Mouse (Mus musculus) kidney, adult 2 months (tissue): Measurements from ENCODE around the gene Fyn. TPM values are rescaled to one million over a fixed set of nuclear protein-coding genes. Genes with fewer than 3 reads are reported as not detected.

Experiments used
- DNase-seq: peaks from one replicate; pipeline ENCODE4 v3.0.0; 2021
- H3K27ac ChIP-seq: fragments of 200-500 bp; 2 replicates; pipeline ENCODE4 v1.5.1; 2012; ENCODE audit warnings: low read depth, low read length, control low read depth, inconsistent platforms; ENCODE audit not compliant: insufficient read depth
- H3K27me3 ChIP-seq: fragments of 200-500 bp; replicated peaks from 2 replicates; pipeline ENCODE4 v1.6.1; 2012; ENCODE audit warnings: mild to moderate bottlenecking, moderate library complexity, low read length, inconsistent platforms; ENCODE audit not compliant: control insufficient read depth, insufficient read depth
- H3K36me3 ChIP-seq: fragments of 200-500 bp; 2 replicates; pipeline ENCODE4 v1.6.1; 2012; ENCODE audit warnings: mild to moderate bottlenecking, moderate library complexity, low read length, inconsistent platforms; ENCODE audit not compliant: control insufficient read depth, insufficient read depth
- H3K4me1 ChIP-seq: fragments of 200-500 bp; 2 replicates; pipeline ENCODE4 v1.6.1; 2011; ENCODE audit warnings: low read length; ENCODE audit not compliant: control insufficient read depth, insufficient read depth
- H3K4me3 ChIP-seq: fragments of 200-500 bp; 2 replicates; pipeline ENCODE4 v1.5.1; 2011; ENCODE audit warnings: mild to moderate bottlenecking, low read depth, low read length, control low read depth; ENCODE audit not compliant: insufficient read depth
- CTCF ChIP-seq: fragments of 200-500 bp; conservative IDR thresholded peaks from 2 replicates; pipeline ENCODE4 v1.5.1; 2011; ENCODE audit warnings: low read depth, mild to moderate bottlenecking, control low read depth, low read length, moderate library complexity, mixed read lengths; ENCODE audit not compliant: insufficient read depth, insufficient read length
- POLR2A ChIP-seq: fragments of 200-500 bp; IDR thresholded peaks from one replicate; pipeline ENCODE4 v1.6.1; 2011; ENCODE audit warnings: low read depth, low read length, control low read depth
- WGBS: fragments of 180-500 bp; shearing (Covaris S2); methylation state at CpG from one replicate; pipeline ENCODE4 v1.1.7; 2018; 5-methylcytosine and 5-hydroxymethylcytosine counted together
- polyA plus RNA-seq: library from polyadenylated mRNA; depleted of rRNA; stranded (reverse); fragments of >200 nt; gene quantifications from 2 replicates; pipeline ENCODE4 v1.2.3, GENCODE M21; 2012

Fyn gene
- polyA plus RNA-seq, 1 experiment, result 12.9 TPM

DNA sequence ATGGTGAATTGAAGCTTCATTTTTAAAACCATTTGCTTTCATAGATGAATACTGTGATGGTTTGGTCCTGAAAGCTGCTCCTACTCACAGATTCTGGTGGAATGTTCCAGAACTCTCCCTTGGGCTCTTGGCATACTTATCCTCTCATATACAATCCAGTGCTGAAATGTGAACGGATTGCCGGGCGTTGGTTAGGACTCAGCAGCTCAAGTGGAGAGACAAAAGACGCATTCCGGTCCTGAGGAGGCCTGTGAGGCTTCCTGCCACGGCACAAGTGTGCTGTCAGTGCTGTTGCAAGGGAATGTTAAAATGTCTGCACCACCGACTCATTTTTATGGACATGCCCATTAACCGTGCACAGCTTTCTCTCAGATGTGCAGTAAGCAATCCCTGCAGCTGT, 155.7 kb downstream of the Fyn start:
- Histone ChIP-seq H3K36me3 (no peaks in the 10 kb centered on the region), H3K27me3 (no peaks in the 10 kb centered on the region), H3K4me3 (no peak overlapping the region), H3K27ac (no peak overlapping the region), H3K4me1 (no peaks in the 10 kb centered on the region; the same call in 1 of the 2 replicates)
- no peak for DNase-seq
- WGBS, result 73% methylated on average over 8 of the region's 8 CpGs
- no peak for TF ChIP-seq POLR2A
- TF ChIP-seq CTCF, result no peak

DNA sequence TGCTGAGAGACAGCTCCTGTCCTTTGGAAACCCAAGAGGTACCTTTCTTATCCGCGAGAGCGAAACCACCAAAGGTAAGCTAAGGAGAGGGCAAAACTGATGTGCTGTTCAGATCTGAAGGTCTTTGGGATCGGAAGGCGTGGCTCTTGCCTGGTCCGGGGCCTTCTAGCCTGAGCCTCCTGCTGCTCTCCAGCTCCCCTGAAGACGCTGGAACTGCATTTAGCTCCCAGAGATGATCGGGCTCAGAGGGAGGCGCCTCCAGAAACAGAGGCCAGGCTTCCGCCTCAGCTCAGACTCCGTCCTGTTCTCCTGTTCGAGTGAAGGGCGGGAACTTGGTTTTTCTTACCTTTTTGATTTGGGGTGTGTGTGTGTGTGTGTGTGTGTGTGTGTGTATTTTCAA, 156.8 kb downstream of the Fyn start:
- Histone ChIP-seq H3K27ac (no peak overlapping the region), H3K4me1 (no peaks in the 10 kb centered on the region), H3K4me3 (no peak overlapping the region), H3K27me3 (no peaks in the 10 kb centered on the region), H3K36me3 (no peaks in the 10 kb centered on the region)
- no peak for DNase-seq
- 93% methylated on average over 13 of the region's 13 CpGs for WGBS
- no peak for TF ChIP-seq POLR2A
- TF ChIP-seq CTCF, result no peak

DNA sequence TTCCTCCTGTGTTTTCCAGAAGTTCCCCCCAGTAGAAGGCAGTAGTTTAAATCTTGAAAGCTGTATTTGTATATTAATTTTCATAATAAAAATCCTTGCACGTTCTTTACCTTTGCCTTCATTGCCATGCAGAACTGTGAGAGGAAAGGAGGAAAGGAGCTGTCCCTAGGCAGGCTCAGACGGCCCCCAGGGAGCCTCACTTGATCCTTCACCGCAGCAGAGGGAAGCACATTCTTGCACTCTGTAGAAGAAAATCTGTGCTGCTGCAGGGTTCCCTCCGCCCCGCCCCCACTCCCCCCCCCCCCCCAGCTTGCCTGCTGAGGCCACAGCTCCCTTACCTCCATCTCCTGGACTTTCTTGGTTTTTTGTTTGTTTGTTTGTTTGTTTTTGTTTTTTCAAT, 158.5 kb downstream of the Fyn start:
- WGBS, result 64% methylated on average over 4 of the region's 5 CpGs
- no peaks in the 10 kb centered on the region for H3K36me3 ChIP-seq

DNA sequence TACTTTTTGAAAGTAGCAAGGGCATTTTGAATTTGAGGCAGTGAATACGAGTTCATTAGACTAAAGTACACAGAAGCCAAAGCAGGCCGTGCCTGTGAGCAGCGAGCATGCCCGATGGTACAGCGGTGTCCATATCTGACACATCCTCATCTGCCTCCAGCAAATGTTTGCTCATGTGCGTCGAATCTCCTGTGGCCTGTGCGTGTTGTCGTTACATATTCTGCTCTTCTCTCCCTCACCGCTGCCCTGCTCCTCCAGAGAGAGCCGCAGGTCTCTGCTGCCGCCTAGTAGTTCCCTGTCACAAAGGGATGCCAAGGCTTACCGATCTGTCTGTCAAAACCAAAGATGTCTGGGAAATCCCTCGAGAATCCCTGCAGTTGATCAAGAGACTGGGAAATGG, 160.5 kb downstream of the Fyn start:
- TF ChIP-seq POLR2A (no peak), CTCF (no peak)
- Histone ChIP-seq H3K27ac (no peak overlapping the region), H3K4me1 (peaks cover 10% of the 10 kb centered on the region; the same call in 1 of the 2 replicates), H3K36me3 (no peaks in the 10 kb centered on the region), H3K4me3 (no peak overlapping the region), H3K27me3 (no peaks in the 10 kb centered on the region)
- DNase-seq, result no peak
- 73% methylated on average over 14 of the region's 14 CpGs for WGBS

More for the DNA sequence above, 158.5 kb downstream of the Fyn start:
- H3K4me1 ChIP-seq, result no peaks in the 10 kb centered on the region
- TF ChIP-seq POLR2A (no peak), CTCF (no peak)
- DNase-seq, result no peak
- H3K4me3 ChIP-seq, result no peak overlapping the region
- no peaks in the 10 kb centered on the region for H3K27me3 ChIP-seq
- no peak overlapping the region for H3K27ac ChIP-seq

DNA sequence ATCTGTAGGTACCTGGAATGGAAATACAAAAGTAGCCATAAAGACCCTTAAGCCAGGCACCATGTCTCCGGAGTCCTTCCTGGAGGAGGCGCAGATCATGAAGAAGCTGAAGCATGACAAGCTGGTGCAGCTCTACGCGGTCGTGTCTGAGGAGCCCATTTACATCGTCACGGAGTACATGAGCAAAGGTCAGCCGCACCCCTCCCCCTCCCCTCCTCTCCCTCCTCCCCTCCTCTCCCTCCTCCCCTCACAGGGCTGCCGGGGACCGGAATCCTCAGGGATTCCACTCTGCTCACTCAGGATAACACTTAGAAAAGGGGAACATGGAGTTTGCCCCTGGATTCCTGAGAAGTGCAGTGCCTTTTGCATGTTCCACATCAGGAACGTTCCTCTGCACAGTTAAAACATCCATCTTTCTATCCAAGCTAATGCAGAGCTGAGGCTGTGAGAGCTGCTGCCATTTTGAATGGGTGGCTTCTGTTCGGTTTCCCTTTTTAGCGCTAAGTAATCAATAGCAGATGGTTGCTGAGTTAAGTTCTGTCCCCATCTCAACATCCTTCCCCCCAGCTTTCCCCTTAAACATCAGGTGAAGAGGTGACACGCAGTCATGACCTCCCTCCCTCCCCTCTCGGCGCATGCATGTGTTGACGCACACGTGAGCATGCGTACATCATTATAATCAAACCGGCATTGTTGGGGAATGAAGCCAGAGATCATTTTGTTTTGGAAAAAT, 163.5 kb downstream of the Fyn start:
- Histone ChIP-seq H3K27me3 (no peaks in the 10 kb centered on the region), H3K27ac (peak overlapping the region; percentile 47), H3K4me3 (peak overlapping the region; percentile 20; the same call in 1 of the 2 replicates), H3K4me1 (peaks cover 25% of the 10 kb centered on the region), H3K36me3 (no peaks in the 10 kb centered on the region)
- DNase-seq, result peak; percentile 37
- TF ChIP-seq POLR2A, result no peak
- TF ChIP-seq CTCF, result no peak
- WGBS, result 51% methylated on average over 20 of the region's 20 CpGs

DNA sequence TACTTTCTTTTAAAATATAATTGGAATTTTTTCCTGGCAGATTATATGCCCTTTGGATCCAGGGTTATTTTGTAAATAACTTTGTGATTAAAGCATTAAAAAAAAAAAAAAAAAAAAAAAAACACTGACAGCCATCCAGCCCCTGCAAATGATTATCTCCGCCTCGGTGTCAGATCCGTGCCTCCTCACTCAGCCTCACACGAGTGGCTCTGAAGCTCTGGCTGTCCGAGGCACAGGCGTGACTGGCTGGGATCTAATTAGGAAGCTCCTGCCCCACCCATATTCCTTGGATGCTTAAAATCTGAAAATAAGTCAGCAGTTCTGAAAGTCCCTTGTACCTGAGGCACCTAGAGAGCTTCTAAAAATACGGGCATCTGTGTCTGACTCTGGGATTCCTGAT, 164.2 kb downstream of the Fyn start:
- no peaks in the 10 kb centered on the region for H3K27me3 ChIP-seq
- H3K27ac ChIP-seq, result no peak overlapping the region
- peaks cover 25% of the 10 kb centered on the region for H3K4me1 ChIP-seq
- no peak overlapping the region for H3K4me3 ChIP-seq
- 42% methylated on average over 7 of the region's 7 CpGs for WGBS
- no peak for DNase-seq
- no peaks in the 10 kb centered on the region for H3K36me3 ChIP-seq
- no peak for TF ChIP-seq POLR2A
- no peak for TF ChIP-seq CTCF

DNA sequence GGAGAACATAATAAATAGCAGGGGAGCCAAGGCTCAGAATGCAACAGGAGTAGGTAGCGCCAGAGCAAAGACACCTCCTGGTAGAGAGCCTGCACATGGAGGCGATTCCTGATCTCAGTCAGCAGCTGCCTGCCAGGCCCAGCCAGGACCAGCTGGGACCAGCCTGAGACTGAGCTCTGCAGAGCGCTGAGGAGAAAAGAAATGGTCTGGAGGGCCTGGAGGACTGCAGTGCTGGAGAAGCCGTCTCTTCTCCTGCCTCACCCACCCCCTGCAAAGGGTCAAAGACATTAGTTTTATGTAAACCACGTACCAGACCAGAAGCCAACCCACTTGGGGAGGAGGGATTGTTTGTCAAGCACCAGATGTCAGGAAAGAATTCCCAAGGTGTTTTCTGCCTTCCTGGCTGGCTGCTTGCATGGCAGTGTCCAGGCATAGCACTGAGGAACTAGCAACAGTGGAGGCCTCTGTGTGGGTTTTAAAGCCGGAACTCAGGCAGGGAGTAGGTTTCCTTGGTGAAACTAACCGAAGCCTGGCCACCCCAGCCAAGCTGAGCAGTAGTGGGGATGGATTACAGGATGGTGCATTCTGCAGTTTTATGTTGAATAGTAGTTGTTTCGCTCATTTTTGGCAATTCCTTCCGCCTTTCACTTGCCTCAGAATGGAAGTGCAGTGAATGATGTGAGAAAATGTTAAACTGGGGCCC, 165.8 kb downstream of the Fyn start:
- DNase-seq, result peak; percentile 83
- 42% methylated on average over 9 of the region's 9 CpGs for WGBS
- Histone ChIP-seq H3K4me1 (peaks cover 25% of the 10 kb centered on the region), H3K36me3 (no peaks in the 10 kb centered on the region), H3K4me3 (no peak overlapping the region), H3K27me3 (no peaks in the 10 kb centered on the region), H3K27ac (peak overlapping the region; percentile 51)
- TF ChIP-seq POLR2A (no peak), CTCF (no peak)
